Mouse (Mus musculus): Measurements from ENCODE around the gene Polm.

- peak; percentile 52 for TF ChIP-seq CTCF (IDR thresholded peaks at IDR 0.05; ENCODE audit: low read depth)
- TF ChIP-seq EP300 (IDR thresholded peaks at IDR 0.05; ENCODE audit: low read depth): no peak
Measured at GRCm38 (mm10) chr11:5836126-5836525, 1.7 kb downstream of the Polm start.
